Mouse (Mus musculus): Measurements from ENCODE around the gene Tifa. TPM values are rescaled to one million over a fixed set of nuclear protein-coding genes. Genes with fewer than 3 reads are reported as not detected.
"Not testable (repeated sequence)": the region's sequence is repeated elsewhere in the genome, so short reads cannot be mapped to it uniquely, and the experiment has no call there.

Gene Tifa
- total RNA-seq, 2 experiments from 2014 or later = 3.1 to 3.5 TPM

DNA sequence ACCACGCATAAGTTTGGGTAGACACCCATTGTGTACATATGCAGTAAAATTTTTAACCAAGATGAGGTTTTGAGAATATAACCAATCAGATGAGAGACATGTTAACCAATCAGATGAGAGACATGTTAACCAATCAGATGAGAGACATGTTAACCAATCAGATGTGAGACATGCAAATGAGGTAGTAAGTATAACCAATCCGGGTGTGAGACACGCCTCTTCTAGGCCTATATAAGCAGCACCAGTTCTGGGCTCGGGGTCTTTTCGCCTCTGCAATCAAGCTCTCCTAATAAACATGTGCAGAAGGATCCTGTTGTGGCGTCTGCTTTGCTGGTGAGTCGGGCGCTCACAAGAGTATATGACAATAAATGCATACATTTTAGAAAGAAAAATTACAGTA lies 5.9 kb upstream of the Tifa start:
- DNase-seq; intact Hi-C loops (cut with DNase I): not testable (repeated sequence)

DNA sequence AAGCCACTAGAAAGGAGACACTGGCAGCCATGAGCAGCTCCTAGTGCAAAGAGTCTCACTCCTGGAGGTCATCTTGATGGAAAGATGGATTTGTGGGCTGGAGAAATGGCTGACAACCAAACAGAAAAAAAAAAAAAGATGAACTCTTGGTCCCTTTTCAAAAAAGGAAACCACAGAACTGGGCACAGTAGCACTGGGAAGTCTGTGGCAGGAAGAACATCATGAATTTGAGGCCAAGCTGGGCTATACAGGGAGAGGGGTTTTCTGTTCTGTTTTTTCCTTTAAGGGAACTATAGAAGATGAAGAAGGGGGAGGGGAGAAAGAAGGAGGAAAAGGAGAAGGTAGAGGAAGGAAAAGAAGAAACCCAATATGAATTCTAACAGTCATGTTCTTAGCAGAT lies 2.6 kb upstream of the Tifa start:
- intact Hi-C loops (cut with DNase I) = loop anchor here (5.0 kb wide), 1 partner anchor 110 kb away; the partner anchor contains the start of gene Fam241a
- DNase-seq = no peak

GRCm38 (mm10) chr3:127788038-127788437 lies 1.6 kb upstream of the Tifa start:
- intact Hi-C loops (cut with DNase I) = loop anchor here (5.0 kb wide), 1 partner anchor 109 kb away; the partner anchor contains the start of gene Fam241a
- no peak for DNase-seq

GRCm38 (mm10) chr3:127788919-127789318 lies 686 bp upstream of the Tifa start:
- intact Hi-C loops (cut with DNase I) = loop anchor here (1.0 to 5.0 kb wide), 2 partner anchors 48 to 108 kb away; partner anchors contain the start of genes Ap1ar and Fam241a
- DNase-seq = no peak

- intact Hi-C loops (cut with DNase I) = no loop called here
- DNase-seq = peak; percentile 45 to 56
Observed at GRCm38 (mm10) chr3:127790234-127791055, 840 bp downstream of the Tifa start.

DNA sequence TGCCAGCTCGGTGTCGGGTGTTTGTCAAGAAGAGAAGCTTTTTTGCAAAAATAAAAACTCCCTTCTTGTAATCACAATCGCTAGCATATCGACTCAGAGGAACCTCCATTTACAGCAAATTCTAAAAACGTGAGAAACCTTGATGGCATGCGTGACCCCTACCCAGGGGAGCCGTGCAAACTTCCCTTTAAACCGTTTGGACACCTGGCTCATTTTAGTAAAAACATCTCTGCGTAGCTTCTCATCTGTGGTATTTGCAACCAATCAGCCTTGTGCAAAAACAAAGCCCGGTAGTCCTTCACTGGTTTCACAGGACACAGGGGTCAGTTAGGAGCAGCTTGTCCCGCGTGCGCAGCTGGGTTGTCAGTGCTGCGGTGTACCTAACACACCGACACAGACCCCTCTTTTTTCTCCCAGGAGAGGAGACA lies 1.5 kb downstream of the Tifa start:
- peak; percentile 8 to 28 for DNase-seq
- intact Hi-C loops (cut with DNase I) = no loop called here

DNA sequence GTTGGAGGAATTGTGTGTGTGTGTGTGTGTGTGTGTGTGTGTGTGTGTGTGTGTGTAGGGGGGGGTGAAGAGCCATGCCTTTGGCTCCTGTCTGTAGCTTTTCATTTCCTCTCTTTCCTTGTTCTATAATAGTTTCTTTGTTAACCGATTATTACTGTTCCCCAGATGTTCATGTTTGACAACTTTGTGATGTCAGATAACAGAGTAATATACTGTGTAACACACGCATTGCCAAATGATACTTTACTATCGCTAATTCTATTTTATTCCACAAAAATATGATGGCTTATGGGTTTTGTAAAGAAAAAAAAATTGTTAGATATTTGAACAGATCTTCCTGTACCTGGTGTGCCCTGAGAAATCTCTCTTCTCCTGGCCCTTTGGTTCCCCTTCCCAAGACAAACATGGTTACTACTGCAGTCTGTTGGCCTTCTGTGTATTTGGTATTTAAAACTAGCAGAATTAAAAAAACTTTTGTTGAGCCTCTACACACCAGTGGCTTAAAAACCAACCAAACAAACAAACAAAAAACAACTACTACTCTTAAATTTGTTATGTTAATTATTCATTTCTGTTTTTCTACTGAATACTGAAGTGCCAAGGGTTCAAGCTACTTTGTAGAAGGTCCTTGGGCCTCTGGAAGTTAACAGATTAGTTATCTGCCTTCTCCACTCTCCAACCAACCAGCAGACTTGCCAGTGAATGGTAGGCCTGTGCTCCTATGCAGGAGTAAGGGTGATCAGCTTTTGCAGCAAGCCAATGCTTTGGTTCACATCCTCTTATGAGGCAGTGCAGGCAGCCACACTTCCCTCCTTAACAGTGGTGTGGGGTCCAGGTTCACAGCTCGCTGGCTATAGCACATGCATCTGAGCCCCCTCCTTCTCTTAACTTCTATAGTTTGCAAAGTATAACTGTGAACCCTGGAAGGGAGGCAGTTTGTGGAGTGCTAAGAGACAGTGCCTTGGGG lies 2.3 kb downstream of the Tifa start:
- intact Hi-C loops (cut with DNase I) = no loop called here

DNA sequence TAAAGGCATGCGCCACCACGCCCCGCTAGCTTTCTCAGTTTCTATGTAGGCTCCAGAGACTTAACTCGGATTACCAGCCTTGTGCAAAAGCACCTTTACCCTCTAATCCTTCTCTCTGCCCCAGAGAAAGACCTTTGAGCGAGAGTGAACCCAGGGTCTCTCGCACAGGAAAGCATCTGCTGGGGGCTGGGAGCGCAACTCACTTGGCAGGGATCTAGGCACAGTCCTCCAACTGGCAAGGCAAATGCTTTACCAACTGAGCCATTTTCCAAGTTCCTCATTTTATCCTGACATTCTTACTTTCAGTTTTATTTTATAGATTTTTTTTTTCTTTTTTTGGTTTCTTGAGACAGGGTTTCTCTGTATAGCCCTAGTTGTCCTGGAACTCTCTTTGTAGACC lies 3.4 kb downstream of the Tifa start:
- intact Hi-C loops (cut with DNase I) = no loop called here
- no peak for DNase-seq

More for the DNA sequence above, 2.3 kb downstream of the Tifa start:
- DNase-seq = no peak

- intact Hi-C loops (cut with DNase I) = no loop called here
- DNase-seq = no peak
Observed at GRCm38 (mm10) chr3:127795762-127796161, 6.2 kb downstream of the Tifa start.

GRCm38 (mm10) chr3:127796271-127796670 lies 6.7 kb downstream of the Tifa start:
- no peak for DNase-seq
- intact Hi-C loops (cut with DNase I) = no loop called here

DNA sequence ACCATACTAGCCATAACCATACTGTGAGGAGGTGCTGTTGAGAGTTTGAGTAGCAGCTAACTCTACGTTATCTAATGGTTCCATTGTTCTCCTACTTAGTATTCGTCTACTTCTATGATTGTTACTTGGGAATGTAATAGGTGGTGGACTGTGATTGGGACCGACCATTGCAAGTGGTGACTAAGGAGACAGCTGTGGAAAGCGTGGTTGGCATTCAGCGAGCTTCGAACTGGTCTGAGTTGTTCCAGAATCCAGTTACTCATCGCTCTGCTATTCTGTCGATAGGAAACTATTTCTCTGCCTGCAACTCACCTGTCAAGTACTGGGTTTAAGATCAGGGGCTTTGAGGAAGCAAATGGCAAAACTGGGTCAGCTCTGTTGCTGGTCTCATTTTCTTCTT lies 11.6 kb downstream of the Tifa start:
- intact Hi-C loops (cut with DNase I) = no loop called here

DNA sequence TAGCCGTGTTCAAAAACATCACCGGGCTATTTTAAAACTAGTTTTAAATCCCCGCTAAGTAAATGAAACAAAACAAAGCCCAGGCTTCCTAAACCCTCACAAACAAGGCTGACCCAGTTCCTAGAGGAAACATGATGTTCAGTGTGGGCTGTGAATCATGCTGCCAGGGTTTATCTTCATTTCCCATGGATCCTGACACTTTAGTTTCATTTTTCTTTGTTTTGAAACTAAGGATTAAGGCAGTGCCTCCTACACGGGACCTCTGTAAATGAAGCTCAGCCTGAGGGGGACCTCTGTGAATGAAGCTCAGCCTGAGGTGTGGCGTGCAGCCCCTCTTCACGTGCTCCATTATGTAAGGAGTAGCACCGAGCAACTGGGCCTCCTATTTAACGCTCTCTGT lies 13.2 kb downstream of the Tifa start:
- peak; percentile 17 to 28 for DNase-seq
- intact Hi-C loops (cut with DNase I) = no loop called here

More for the DNA sequence above, 11.6 kb downstream of the Tifa start:
- DNase-seq = no peak

- intact Hi-C loops (cut with DNase I) = no loop called here
- no peak for DNase-seq
Observed at GRCm38 (mm10) chr3:127804439-127804838, 14.8 kb downstream of the Tifa start.

GRCm38 (mm10) chr3:127805071-127805470 lies 15.5 kb downstream of the Tifa start:
- intact Hi-C loops (cut with DNase I) = no loop called here
- no peak for DNase-seq

DNA sequence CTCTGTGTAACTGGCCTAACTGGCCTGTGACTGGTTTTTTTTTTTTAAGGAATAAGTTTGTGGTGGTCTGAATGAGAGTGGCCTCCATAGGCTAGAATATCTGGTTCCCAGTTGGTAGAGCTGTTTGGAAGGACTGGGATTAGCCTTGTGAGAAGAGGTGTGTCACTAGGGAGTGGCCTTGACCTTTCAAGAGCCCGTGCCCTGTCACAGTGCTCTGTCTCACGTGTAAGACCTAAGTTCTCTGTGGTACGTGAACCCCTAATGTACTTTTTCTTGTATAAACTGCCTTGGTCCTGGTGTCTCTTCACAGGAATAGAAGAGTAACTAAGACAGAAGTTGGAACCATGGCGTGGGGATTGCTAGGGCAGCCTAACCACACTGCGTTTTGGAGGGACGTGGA lies 16.4 kb downstream of the Tifa start:
- no peak for DNase-seq
- intact Hi-C loops (cut with DNase I) = no loop called here

DNA sequence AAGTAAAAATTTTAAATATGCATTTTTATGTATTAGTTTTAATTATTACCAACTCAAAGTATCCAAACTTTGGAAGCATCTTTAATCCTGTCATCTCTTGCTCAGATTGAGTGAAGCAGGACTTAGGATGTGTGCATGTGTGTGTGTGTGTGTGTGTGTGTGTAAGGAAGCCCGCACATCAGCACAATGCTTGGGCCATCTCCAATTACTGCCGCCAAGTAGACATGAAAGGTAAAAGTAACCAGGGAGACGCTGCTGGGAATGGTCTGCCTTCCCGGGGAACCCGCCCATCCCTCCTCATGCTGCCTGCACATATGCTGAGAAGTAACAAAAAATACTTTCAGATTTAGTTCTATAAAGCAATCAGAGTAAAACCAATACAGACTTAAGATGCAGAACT lies 18.2 kb downstream of the Tifa start:
- intact Hi-C loops (cut with DNase I) = no loop called here
- DNase-seq = no peak

- DNase-seq = no peak
- intact Hi-C loops (cut with DNase I) = no loop called here
Observed at GRCm38 (mm10) chr3:127809103-127809502, 19.5 kb downstream of the Tifa start.

DNA sequence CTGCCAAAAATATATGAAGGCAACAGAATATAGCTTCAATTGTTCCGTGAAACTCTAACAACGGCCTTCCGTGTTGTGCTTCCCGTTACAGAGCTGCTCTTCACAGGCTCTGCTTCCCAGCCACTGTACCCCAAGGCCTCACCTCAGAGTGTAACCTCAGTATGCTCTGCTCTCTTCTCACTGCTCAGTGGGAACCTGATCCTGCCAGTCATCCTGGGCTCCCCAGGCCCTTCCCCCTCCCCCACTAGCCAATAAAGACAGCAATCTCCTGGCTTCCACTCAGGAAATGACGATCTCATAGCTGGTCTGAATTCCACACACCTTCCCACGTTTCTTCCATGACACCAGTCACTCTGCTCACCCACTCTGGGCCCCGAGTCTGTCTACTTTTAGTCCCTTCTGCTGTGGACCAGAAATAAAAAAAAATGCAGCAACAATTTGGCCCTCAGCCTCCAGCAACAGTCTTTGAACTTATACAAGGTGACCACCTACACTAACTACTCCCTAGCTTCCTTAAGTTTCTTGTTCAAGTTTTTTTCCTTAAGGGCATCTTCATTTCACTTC lies 27.6 kb downstream of the Tifa start:
- DNase-seq = no peak
- intact Hi-C loops (cut with DNase I) = no loop called here

DNA sequence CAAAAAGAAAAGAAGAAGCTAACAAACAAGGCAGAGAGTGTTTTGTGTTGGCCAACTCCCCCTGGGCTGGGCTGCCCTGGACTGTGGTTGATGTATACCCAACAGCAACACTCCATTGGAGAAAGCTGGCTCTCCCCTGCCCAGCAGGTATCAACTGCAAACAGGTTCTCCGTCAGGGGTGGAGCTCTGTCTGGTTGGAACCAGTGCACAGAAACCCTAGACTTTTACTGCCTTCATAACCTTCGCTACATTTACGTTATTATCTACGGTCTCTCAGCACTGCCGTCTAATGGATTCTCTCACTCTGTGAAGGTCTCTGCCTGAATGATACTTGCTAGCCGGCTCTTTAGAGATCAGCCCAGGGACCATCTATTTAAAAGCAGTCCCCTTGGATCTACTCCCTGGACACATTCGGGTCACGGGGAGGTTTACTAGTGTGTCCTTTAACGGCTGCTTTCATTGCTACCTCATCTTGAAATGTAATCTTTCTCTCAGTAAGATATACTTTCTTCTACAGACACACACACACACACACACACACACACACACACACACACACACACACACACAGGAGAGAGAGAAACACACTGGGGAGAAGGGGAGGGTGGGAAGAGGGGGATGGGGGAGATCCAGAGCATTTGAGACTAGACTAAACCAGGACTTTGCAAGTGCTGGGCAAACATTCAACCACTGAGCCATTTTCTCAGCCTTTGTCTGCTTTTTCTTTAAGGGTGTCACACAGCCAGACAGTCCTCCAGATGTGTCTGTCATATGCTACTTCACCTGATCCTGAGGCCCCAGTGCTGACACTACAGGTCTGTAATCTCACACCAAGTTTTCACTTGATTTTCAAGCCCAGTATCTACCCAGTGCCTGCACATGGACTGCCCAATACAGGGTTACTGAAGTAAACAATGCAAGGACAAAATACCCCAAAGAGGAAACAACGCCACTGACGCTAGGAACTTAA lies 29.4 kb downstream of the Tifa start:
- DNase-seq = no peak
- intact Hi-C loops (cut with DNase I) = no loop called here

DNA sequence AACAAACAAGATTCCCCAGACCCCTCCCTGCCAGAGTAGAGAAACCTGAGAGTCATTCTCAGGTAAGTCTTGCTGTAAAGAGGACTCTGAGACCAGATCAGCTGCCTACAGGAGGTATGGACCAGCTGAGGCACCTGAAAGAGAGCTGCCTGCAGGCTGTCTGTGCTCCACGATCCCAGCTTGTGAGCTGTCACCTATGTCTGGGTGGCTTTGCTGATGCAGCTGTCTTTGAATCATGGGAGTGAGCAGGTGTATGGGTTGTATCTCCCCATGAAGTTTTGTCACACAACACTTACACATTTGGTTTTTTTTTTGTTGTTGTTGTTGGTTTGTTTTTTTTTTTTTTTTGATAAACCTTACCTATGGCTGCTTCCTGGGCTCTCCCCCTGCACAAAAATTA lies 30.8 kb downstream of the Tifa start:
- intact Hi-C loops (cut with DNase I) = no loop called here
- DNase-seq = no peak
